Mouse (Mus musculus) hindbrain, embryonic 16.5 days (tissue): ENCODE measurements around the gene Acyp2. TPM values are rescaled to one million over a fixed set of nuclear protein-coding genes. Genes with fewer than 3 reads are reported as not detected.

ENCODE experiments used
- ATAC-seq: fragments of 200-750 bp; cut with Nextera tagmentation; 2 replicates; pipeline ENCODE4 v1.8.0; 2017; ENCODE audit warnings: moderate TSS enrichment, moderate library complexity
- H3K27ac ChIP-seq: fragments of 300-500 bp; sonication (generic); 2 replicates; pipeline ENCODE4 v1.5.1; 2014; ENCODE audit warnings: low read depth, mild to moderate bottlenecking, control low read depth, low read length, moderate library complexity
- H3K27me3 ChIP-seq: fragments of 300-500 bp; sonication (generic); replicated peaks from 2 replicates; pipeline ENCODE4 v1.6.1; 2014; ENCODE audit warnings: low read length; ENCODE audit not compliant: control insufficient read depth, insufficient read depth
- H3K36me3 ChIP-seq: fragments of 300-500 bp; sonication (generic); 2 replicates; pipeline ENCODE4 v1.6.1; 2014; ENCODE audit warnings: mild to moderate bottlenecking, low read length, moderate library complexity, mixed read lengths; ENCODE audit not compliant: control insufficient read depth, insufficient read depth
- H3K4me1 ChIP-seq: fragments of 300-500 bp; sonication (generic); 2 replicates; pipeline ENCODE4 v1.6.1; 2014; ENCODE audit warnings: low read depth, low read length; ENCODE audit not compliant: control insufficient read depth, insufficient read depth
- H3K4me2 ChIP-seq: fragments of 300-500 bp; sonication (generic); 2 replicates; pipeline ENCODE4 v1.6.1; 2014; ENCODE audit warnings: mild to moderate bottlenecking, low read length, control low read depth, moderate library complexity
- H3K4me3 ChIP-seq: fragments of 300-500 bp; sonication (generic); 2 replicates; pipeline ENCODE4 v1.5.1; 2014; ENCODE audit warnings: mild to moderate bottlenecking, low read length, control low read depth, moderate library complexity
- H3K9ac ChIP-seq: fragments of 300-500 bp; sonication (generic); 2 replicates; pipeline ENCODE4 v1.6.1; 2014; ENCODE audit warnings: low read depth, mild to moderate bottlenecking, control low read depth, low read length, moderate library complexity
- H3K9me3 ChIP-seq: fragments of 300-500 bp; sonication (generic); 2 replicates; pipeline ENCODE4 v1.6.1; 2014; ENCODE audit warnings: mild to moderate bottlenecking, low read length, moderate library complexity; ENCODE audit not compliant: control insufficient read depth
- WGBS: fragments of 180-500 bp; shearing (Covaris S2); extraction: QIAGEN DNeasy Blood & Tissue Kit; methylation state at CpG from one replicate; pipeline ENCODE4 v1.1.7; 2014; 5-methylcytosine and 5-hydroxymethylcytosine counted together
- polyA plus RNA-seq: library from polyadenylated mRNA; unstranded; fragments of >200 nt; fragmentation: Nextera tagmentation; extraction: Ambion mirVana; gene quantifications from 2 replicates; pipeline ENCODE4 v1.2.1, GENCODE M21; 2015

Acyp2 gene
- 25.2 and 35.1 TPM in 2 replicates for polyA plus RNA-seq

- WGBS = under 1% methylated on average over 40 of the region's 40 CpGs
- Histone ChIP-seq H3K27me3 (no peaks in the 10 kb centered on the region), H3K36me3 (no peaks in the 10 kb centered on the region), H3K4me3 (peak within 1 kb of the TSS; percentile 82), H3K9me3 (no peaks in the 10 kb centered on the region), H3K4me2 (peak within 1 kb of the TSS; percentile 61), H3K4me1 (no peaks in the 10 kb centered on the region; the same call in 1 of the 2 replicates), H3K9ac (peak within 1 kb of the TSS; percentile 91), H3K27ac (peak within 1 kb of the TSS; percentile 92)
- ATAC-seq = peak; percentile 98
Measured at GRCm38 (mm10) chr11:30649001-30649637, at the start of gene Acyp2. Acyp2 (minus strand) TSS chr11:30649587.

GRCm38 (mm10) chr11:30689421-30689820 is 40.0 kb upstream of the Acyp2 start:
- Histone ChIP-seq H3K36me3 (no peaks in the 10 kb centered on the region), H3K4me3 (no peak overlapping the region), H3K4me1 (no peaks in the 10 kb centered on the region), H3K27me3 (no peaks in the 10 kb centered on the region), H3K27ac (no peak overlapping the region), H3K9me3 (no peaks in the 10 kb centered on the region), H3K4me2 (no peak overlapping the region), H3K9ac (no peak overlapping the region)
- WGBS = 72% methylated on average over 1 of the region's 1 CpGs
- ATAC-seq = no peak

GRCm38 (mm10) chr11:30676086-30676485 is 26.7 kb upstream of the Acyp2 start:
- Histone ChIP-seq H3K9ac (no peak overlapping the region), H3K9me3 (no peaks in the 10 kb centered on the region), H3K4me2 (no peak overlapping the region), H3K4me3 (no peak overlapping the region), H3K4me1 (no peaks in the 10 kb centered on the region), H3K27me3 (no peaks in the 10 kb centered on the region), H3K27ac (no peak overlapping the region), H3K36me3 (no peaks in the 10 kb centered on the region)
- ATAC-seq = peak; percentile 78; the same call in 1 of the 2 replicates
- 84% methylated on average over 1 of the region's 1 CpGs for WGBS

GRCm38 (mm10) chr11:30672719-30673118 is 23.3 kb upstream of the Acyp2 start:
- H3K9ac ChIP-seq = no peak overlapping the region
- no peak overlapping the region for H3K4me2 ChIP-seq
- no peaks in the 10 kb centered on the region for H3K27me3 ChIP-seq
- WGBS = 44% methylated on average over 1 of the region's 1 CpGs
- no peaks in the 10 kb centered on the region for H3K4me1 ChIP-seq
- H3K9me3 ChIP-seq = no peaks in the 10 kb centered on the region
- no peak overlapping the region for H3K27ac ChIP-seq
- ATAC-seq = peak; percentile 74
- H3K36me3 ChIP-seq = no peaks in the 10 kb centered on the region
- H3K4me3 ChIP-seq = no peak overlapping the region

- H3K4me3 ChIP-seq = no peak overlapping the region
- H3K27me3 ChIP-seq = no peaks in the 10 kb centered on the region
- no peak overlapping the region for H3K9ac ChIP-seq
- WGBS = 88% methylated on average over 3 of the region's 3 CpGs
- no peak overlapping the region for H3K4me2 ChIP-seq
- no peaks in the 10 kb centered on the region for H3K36me3 ChIP-seq
- no peaks in the 10 kb centered on the region for H3K9me3 ChIP-seq
- no peaks in the 10 kb centered on the region for H3K4me1 ChIP-seq
- H3K27ac ChIP-seq = no peak overlapping the region
- ATAC-seq = no peak
Measured at GRCm38 (mm10) chr11:30663001-30663400, 13.6 kb upstream of the Acyp2 start.

- no peaks in the 10 kb centered on the region for H3K27me3 ChIP-seq
- H3K27ac ChIP-seq = no peak overlapping the region
- no peak overlapping the region for H3K9ac ChIP-seq
- no peaks in the 10 kb centered on the region for H3K36me3 ChIP-seq
- H3K4me3 ChIP-seq = no peak overlapping the region
- no peak for ATAC-seq
- H3K4me2 ChIP-seq = no peak overlapping the region
- WGBS = 85% methylated on average over 2 of the region's 2 CpGs
- no peaks in the 10 kb centered on the region for H3K4me1 ChIP-seq
- no peaks in the 10 kb centered on the region for H3K9me3 ChIP-seq
Measured at GRCm38 (mm10) chr11:30662591-30662990, 13.2 kb upstream of the Acyp2 start.

- Histone ChIP-seq H3K4me2 (no peak overlapping the region), H3K36me3 (no peaks in the 10 kb centered on the region), H3K27ac (no peak overlapping the region), H3K9me3 (no peaks in the 10 kb centered on the region), H3K27me3 (no peaks in the 10 kb centered on the region), H3K4me3 (no peak overlapping the region), H3K4me1 (no peaks in the 10 kb centered on the region), H3K9ac (no peak overlapping the region)
- ATAC-seq = peak; percentile 91
- WGBS = 28% methylated on average over 2 of the region's 2 CpGs
Measured at GRCm38 (mm10) chr11:30657069-30657468, 7.7 kb upstream of the Acyp2 start.

- WGBS = 86% methylated on average over 4 of the region's 4 CpGs
Measured at GRCm38 (mm10) chr11:30656060-30656459, 6.7 kb upstream of the Acyp2 start.

GRCm38 (mm10) chr11:30650416-30650815 is 1.0 kb upstream of the Acyp2 start:
- no peak for ATAC-seq
- Histone ChIP-seq H3K27me3 (no peaks in the 10 kb centered on the region), H3K36me3 (no peaks in the 10 kb centered on the region), H3K9me3 (no peaks in the 10 kb centered on the region), H3K4me3 (no peak overlapping the region), H3K4me2 (no peak overlapping the region), H3K9ac (no peak overlapping the region), H3K27ac (no peak overlapping the region), H3K4me1 (no peaks in the 10 kb centered on the region; the same call in 1 of the 2 replicates)
- WGBS = 78% methylated on average over 1 of the region's 1 CpGs

More at GRCm38 (mm10) chr11:30656060-30656459, 6.7 kb upstream of the Acyp2 start:
- Histone ChIP-seq H3K9ac (no peak overlapping the region), H3K4me2 (no peak overlapping the region), H3K9me3 (no peaks in the 10 kb centered on the region), H3K27me3 (no peaks in the 10 kb centered on the region), H3K36me3 (no peaks in the 10 kb centered on the region), H3K27ac (no peak overlapping the region), H3K4me1 (no peaks in the 10 kb centered on the region), H3K4me3 (no peak overlapping the region)
- no peak for ATAC-seq
